Mouse (Mus musculus) heart, adult 18-20 months (tissue): Measurements from ENCODE around the gene Eef1akmt2. TPM values are rescaled to one million over a fixed set of nuclear protein-coding genes. Genes with fewer than 3 reads are reported as not detected.

Source experiments
- DNase-seq, 2 experiments: peaks; one replicate each; pipeline ENCODE4 v3.0.0; 2021 to 2022; ENCODE audit warnings: mixed read lengths in 1 of 2
- total RNA-seq, 2 experiments: library from RNA; stranded (reverse); gene quantifications; 2 replicates each; pipeline ENCODE4 v1.2.3; 2021

The Eef1akmt2 gene
- total RNA-seq, 2 experiments from 2014 or later = 7.3 to 10.4 TPM

DNA sequence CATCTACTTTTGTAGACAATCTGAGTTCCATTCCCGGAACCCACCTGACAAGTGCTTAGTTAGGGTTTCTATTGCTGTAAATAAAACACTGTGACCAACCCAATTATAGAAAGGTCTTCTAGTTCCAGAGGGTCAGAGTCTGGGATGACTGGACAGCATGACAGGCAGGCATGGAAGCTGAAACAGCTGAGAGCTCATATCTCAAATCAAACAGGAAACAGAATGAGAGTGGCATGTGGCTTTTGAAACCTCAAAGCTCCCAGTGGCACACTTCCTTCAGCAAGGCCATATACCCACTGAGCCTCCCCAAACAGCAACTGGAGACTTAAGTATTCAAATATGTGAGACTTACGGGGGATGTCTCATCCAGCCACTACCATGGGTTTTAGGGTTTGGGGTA, 20.6 kb upstream of the Eef1akmt2 start:
- no peak for DNase-seq

DNA sequence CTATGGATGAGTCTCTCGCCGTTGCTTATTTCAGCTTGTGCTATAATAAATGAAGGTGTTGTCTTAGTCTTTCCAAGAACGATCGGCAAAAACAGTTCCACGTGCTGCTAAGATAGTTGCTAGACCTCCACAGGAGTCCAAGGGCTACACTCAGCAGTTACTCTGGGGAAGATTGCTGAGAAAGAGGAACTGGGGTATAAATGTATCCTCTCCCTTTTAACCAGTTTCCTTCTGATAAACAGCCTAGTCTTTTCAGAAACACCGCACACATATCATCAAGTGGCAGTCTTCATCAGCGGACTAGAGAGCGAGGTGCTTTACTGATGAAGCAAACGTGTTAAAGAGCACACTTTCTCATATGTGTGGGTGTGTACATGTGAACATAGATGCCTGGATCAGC, 13.8 kb upstream of the Eef1akmt2 start:
- DNase-seq = no peak

DNA sequence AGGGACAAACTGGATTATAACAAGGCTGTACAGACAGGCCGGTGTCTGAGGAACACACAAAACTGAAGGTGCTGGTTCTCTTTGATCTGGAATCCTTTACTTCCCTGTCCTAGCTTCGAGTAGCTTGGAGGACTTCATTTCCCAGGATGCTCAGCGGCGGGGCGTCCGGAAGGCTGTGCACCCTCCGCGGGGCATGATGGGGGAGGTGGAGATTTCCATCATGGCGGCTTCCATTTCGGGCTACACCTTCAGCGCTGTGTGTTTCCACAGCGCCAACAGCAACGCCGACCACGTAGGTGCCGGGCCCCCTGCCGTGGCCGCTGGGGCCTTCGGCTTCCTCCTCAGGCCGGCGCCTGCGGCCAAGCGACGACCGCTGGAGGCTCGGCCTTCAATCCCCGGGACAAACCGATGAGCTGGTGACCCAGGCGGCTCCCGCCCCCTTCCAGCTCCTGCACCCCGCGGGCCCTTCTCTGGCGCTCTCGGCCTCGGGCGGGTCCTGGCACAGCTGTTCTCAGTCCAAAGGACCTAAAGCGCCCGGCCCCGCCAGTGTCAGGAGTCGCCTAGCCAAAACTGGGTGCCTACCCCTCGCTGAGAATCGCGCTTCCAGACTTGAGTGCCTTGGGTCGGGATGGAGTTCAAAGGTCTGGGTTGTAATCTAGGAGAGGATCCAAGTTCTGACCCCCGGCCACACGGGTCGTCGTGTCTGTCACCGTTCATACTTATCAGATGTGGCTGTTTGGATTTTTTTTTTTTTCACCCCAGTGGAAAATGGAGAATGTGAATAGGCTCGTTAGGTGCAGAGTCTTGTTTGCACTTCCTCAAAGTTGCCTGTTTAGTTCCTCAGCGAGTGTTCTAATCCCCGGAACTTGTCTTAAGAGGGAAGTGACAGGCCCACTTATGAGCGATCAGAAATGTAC, 6.8 kb upstream of the Eef1akmt2 start, which contains the start of gene Abraxas2:
Gene Abraxas2 (plus strand): TSS at position 184 of the 917 bp plus-strand sequence.
- DNase-seq = peak; percentile 95 to 97

DNA sequence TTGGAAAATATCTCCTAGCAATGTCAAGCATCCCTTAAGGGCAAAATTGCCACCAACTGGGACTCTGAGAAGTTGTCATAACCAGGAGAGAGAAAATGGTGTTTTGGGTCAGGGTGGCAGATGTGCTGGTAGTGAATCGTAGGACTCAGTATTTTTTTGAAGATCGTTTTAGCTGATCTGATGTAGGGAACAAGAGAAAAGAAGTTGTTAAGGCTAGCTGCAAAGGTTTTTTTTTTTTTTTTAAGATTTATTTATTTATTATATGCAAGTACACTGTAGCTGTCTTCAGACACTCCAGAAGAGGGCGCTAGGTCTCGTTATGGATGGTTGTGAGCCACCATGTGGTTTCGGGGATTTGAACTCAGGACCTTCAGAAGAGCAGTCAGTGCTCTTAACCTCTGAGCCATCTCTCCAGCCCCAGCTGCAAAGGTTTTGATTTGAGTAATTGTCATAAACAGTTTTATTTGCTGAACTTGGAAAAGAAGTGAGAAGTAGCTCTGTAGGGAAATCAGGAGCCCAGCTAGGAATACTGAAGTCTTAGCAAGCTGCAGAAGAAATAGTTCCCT, 5.7 kb upstream of the Eef1akmt2 start:
- peak; percentile 8 to 9 for DNase-seq

DNA sequence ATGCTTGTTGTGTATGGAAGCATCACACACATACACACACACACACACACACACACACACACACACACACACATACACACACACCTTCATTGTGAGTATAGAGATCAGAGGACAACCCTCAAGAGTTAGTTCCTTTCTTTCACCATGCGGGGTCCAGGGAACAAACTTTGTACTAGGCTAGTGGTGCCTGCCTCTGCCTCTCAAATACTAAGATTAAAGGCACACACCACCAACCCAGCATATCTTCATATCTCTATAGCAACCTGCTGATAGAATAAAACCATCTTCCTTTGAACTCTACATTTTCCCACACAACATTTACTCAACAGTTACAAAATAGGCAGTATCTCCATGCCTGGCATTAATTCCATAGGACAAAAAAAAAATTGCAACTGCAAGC, 3.6 kb upstream of the Eef1akmt2 start:
- no peak for DNase-seq

DNA sequence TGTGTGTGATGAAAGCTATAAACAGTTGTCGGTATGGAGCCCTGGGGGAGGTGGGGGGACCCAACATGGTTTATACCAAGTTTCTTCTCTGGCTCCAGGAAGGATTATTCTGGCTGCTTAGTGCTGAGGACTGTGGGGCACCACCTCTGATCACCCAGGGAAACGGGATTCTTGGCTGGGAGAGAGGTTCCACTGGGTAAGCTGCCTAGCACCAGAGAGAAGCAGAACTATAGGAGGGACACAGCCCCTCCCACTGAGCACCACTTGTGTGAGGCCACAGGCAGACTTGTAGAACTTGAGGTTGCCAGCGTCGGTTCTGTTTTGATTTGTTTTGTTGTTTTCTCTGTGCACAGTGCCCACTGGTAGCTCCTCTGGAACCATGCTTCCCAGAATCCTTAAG, 1.5 kb upstream of the Eef1akmt2 start:
- no peak for DNase-seq

DNA sequence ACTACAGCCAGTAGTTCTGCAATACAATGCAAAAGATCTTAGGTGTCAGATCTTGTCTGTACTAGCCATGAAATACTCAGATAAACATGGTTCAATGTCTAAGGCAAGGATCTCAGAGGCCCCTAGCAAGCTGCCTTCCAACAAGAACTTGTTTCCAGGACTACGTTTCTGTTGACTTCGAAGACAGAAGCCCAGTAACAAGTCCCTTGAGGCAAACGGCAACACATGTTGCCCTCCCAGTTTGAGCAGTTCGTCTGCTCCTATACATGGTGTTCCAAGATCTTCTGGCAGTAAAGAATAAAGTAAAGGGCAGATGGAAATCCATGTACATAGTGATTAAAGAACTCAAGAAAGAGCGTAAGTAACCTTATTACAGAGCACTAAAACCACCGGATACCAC, 888 bp upstream of the Eef1akmt2 start:
- no peak for DNase-seq

DNA sequence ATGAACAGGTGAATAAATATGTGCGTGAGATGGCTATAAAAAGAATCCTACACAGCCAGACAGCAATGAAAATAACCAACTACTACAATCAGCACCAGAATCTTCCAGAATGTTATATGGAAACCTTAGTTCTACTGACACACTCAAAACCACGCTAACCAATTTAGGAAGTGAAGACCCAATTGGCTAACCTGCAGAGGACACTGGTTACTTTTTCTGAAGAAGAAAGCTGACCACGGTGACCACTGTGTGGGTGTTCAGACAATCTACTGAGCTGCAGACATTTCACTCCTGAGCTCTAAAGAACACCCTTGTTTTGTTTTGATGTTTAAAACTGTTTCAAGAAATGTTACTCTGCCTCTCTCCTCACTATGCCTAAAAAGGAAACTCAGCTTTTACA, 9.3 kb downstream of the Eef1akmt2 start:
- no peak for DNase-seq

DNA sequence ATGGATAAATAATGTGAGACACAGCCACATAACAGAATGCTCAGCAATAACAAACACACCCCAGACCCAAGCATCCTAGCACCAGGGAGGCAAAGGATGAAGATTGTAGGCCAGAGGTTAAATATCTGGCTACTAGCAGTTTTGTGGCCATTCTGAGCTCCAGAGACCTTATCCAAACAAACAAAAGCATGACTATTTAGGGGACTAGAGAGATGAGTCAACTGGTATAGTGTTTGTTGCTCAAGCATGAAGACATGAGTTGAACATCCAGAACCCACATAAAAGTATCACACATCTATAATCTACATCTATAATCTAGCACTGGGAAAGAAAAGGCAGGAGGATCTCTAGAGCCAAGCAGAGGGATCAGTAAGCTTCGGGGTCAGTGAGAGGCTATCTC, 10.0 kb downstream of the Eef1akmt2 start:
- no peak for DNase-seq

DNA sequence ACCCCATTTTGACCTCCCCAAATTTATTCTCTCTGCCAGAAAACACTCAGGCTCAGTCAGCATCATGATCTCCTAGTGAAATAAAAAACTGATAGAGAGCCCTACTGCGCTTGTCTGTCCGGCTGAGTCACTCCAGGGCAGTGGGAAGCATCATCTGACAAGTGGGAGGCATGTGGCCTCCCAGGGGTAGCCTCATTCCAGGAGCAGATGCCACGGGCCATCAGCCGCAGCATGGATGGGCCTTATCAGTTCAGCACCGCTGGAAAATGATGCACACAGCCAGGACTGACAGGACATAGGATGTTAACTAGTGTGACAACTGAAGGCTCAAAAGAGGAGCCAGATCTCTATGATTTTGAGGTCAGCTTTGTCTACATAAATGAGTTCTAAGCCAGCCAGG, 11.2 kb downstream of the Eef1akmt2 start:
- DNase-seq = no peak

DNA sequence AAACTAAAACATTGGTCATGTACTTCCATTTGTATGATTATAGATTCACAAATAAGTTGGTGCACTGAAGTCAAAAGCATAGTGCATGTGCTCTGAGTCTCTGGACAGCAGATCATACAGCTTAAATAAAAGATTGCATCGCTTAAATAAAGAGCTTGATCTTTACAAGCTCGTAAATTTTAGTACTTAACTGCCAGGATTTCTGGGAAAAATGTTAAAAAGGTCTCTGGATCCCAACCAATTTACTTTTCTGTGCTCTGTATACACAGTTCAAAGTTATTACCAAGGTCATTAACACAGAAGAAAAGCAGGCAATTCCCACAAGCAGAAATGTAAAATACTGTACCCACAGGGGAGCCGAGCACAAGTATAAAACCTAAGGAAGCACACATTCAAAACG, 21.5 kb downstream of the Eef1akmt2 start:
- DNase-seq = no peak

DNA sequence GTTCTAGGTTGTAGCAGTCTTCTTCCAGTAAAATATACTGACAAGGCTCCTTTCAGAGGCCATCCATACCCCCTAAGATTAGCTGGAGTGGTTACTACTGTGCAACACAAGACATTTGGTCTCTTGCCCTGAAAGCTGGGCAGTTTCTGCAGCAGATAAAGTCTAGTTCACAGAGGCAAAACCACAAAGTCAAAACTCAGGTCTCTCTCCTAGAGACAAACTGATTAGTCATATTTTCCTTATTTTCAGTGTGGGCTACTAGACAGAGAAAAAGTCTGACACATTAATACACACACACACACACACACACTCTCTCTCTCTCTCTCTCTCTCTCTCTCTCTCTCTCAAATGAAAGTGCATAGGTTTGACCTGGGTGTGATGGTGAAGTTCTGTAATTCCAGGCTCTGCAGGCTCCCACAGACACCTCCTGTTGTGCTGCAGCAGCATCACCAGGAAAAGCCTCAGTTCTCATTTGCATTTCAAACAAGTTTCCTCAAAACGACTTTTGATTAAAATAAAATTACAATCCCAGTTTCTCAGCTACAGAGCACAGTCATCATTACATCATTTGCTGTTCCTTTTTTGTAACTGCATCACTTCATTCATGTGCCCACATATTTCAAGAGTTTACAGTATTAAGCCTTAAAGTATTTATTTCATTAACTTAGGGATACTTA, 28.0 kb downstream of the Eef1akmt2 start:
- DNase-seq = no peak

DNA sequence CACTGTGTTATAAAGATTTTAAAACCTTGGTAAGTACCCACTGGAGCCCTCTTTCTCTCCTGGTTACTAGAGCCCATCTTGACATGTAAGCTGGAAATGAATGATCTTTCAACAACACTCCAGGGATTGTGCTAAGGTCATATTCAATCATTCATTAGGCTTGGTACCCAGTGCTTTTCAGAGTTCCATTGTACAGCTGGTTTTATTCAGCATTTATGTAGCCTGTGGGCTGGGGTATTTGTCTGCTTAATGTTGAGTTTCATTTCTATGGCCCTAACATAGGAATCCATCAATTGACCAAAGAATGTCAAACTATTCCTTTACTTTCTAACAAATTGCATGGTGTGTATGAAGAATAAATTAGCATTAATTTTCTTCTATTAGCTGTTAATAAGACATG, 28.6 kb downstream of the Eef1akmt2 start:
- DNase-seq = no peak

DNA sequence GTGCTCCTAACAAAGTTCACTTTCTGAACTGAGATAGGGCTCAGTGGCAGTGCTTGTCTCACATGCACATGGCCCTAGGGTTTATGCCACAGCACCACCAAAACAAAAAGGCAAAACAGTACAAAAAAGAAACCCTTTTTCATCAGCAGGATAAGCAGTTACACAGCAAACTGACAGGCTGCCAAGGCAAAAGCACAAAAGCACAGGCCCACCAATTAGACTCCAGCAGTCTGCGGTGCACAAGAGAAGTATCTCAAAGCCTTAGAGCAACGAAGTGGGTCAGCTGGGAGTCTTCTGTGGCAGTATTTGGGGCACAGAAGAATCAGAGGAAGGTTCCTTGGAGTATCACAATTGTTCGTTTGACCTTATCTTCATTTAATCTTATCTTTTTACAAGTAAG, 31.8 kb downstream of the Eef1akmt2 start:
- DNase-seq = no peak

DNA sequence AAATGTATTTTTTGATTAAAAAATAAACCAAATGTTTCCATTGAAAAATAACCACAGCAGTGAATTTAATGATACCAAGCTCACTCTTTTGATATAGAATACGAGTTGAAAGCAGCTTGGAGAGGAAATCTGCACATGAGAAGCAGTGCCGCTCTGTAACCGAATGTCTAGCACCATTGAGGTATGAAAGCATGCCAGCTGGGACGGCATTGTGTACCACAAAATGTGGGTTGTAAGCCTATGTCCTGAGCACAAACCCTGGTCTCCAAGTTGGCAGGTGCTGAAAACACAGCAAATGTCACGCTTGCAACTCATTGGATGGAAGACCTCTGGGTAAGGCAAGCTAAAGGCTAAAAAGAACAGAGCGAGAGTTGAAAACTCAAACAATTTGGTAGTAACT, 35.4 kb downstream of the Eef1akmt2 start:
- DNase-seq = no peak

DNA sequence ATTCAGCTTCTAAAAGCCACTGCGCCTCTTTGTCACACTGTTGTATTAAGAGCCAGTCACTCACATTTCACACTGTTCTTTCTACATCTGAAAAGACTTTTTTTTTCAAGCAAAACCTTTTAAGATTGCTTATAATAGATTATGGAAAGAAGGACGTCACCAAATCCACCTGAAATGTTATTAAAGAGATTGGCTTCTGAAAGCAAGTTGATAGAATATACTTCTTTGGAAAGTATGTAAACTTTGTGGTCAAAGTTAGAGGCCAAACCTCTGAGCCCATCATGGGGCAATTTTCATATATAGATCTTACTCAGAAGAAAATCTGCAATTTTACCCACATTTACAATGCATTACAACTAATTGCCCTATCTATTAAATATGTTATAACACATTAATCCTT, 35.9 kb downstream of the Eef1akmt2 start:
- no peak for DNase-seq

DNA sequence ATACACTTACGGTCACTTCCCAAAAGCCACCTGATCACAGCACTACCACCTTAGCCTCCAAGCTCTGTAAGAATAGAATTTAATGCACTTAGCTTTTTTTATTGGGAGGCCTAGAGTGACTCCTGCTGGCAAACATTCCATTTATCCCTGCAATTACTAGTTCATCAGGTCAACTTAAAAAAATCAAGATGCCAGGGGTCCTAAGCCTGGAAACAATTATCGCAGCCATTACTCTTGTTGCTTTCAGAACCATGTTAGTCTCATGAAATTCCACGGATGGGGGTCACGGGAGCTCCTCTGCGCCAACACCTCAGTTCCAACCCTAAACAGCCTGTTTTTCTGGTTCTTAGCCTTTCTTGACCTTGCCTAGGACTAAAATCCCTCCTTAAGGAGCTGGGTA, 37.4 kb downstream of the Eef1akmt2 start:
- DNase-seq = peak in 1 of 2 experiments; percentile 23

DNA sequence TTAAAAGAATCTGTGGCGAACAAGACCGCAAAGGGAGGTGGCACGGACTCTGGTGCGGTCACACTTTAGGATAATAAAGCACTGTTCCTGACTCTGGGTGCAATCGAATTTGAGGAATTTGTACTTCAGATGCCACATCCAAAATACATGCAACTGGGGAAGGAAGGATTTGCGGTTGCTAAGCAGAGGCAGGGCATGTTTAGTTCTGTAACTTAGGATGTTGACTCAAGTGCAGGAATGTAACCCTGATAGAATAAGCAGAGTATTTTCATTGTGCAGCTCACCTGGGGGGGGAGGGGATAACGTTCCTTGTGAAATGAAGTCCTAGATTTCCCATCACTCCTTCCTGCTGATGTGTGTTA, 38.4 kb downstream of the Eef1akmt2 start:
- no peak for DNase-seq

DNA sequence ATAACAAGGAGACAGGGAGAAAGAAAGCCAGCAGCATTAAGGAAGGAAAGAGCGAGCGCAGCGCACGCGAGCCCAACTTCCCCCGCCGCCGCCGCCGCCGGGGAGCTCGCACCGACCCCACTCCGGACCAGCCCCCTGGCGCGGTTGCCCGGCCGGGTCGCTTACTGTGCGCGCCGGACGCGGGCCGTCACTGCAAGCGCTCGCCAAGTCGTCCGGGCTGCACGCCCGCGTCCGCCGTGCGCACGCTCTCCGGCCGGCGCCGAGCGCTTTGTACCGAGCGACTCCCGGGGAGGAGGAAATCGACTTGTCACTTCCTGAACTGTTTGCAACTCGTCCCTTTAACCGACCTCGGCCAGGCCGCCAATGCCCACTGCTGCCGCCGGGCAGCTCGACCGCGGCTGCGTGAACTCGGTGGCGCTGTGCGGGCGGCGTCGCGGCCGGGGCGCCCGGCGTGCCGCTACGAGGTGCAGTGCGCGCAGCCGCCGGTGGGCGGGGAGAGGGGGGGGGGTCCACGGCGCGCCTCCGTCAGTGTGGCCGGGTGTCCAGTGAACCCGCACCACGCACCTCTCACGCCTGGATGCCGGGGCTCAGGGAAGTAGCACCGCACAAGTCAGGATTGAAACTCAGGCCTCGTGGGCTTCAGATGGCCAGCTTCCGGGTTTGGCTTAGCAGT, 38.9 kb downstream of the Eef1akmt2 start, which contains the start of gene Fam53b:
Gene Fam53b (minus strand): TSS at position 471 of the 673 bp plus-strand sequence.
- peak; percentile 86 to 87 for DNase-seq

DNA sequence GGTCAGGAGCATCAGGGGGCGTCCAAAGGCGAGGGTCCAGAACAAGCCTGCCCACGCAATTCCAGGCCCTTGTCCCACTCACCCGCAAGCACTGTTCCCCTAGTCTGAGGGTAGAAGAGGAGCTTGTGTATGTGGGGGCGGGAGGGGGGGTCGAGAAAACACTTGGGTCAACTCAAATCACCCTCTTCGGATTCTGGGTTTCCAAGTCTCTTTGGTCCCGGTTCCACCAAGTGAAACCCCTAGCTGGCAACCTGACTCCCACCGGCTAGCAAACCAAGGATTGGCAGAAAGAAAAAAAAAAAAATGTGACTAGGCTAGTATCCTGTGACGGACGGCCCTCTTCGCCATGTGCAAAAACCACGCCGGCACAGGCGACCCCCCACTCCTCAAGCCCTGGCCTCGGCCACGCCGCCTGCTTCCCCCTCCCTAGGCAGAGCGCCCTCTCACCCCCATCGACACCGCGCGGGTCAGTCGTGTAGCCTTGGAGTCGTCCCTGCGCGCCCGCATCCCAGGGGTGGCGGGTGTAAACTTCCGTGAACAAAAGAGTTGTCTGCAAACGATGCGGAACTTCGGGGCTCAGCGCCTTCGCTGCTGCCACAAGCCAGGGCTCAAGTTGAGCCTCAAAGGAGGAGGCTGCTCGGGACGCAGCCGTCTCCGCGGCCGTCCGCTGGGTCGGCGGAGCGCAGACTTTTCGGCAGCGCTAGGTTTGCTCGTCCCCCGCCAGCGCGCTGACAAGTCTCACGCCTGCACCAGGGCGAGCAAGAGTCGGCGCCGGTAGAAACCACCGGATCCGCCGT, 39.7 kb downstream of the Eef1akmt2 start:
- DNase-seq = peak; percentile 67 to 79

DNA sequence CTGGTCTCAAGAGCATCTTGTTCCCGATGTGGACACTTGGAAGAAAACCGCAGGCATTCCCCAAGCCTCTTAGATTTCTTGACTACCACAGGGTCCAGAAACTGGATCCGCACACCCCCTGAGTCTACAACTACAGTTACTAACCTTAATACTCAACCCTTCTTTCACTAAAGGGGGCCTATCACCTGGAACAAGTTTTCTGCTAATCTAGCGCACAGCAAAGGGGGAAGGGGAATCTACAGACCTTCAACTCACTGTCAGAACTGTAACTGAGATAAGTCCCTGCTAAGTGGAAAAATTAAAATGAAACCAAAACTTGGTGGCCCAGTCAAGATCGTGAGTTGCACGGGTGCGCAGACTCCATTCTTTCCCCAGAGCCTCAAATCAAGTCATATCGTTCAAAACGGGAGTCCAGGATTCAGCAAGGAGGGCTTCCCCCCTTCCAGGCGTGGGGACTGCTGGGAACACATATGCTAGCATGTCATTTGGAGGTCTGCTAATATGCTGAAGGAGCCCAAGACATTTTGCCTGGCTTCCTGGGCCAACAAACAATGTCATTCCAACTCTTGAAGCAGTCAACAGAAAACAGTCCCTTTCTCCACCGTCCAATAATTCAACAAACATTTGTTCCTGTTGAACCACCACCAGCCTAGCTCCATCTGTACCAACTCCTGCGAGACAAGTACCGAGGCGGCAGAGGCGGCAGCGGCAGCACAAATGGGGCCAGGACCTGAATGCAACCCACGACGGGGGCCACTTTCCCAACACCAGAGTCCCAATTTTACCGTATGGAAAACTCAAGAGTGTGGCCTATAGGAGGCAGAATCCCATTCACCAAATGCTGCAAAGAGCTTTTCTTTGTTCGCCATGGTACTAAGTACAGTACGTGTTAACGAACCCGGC, 40.5 kb downstream of the Eef1akmt2 start:
- DNase-seq = peak; percentile 58 to 70
